Mouse (Mus musculus): ENCODE results near the gene Olfr391-ps.

DNA sequence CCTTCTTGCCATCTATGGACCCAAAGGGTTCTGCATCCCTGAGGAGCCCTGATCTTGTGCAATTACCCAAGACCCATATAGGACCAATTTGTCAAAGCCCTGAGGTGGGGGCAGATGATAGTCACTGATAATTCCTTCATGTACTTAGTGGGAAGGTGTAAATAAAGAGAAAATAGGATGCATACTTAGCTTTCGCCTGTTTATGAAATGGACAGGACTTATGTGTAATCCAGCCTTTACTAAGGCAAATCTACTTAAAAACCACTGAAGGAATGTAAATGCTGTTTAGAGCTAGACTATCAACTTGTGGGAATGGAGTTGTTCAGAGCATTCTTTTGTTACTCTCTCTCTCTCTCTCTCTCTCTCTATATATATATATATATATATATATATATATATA, 14.1 kb upstream of the Olfr391-ps start, which contains the start of gene Olfr392:
- TF ChIP-seq GATA1 (IDR thresholded peaks at IDR 0.05; ENCODE audit: borderline replicate concordance, low read length) (no peak), FLI1 (IDR thresholded peaks at IDR 0.05; ENCODE audit: low read length) (no peak)

Measured in megakaryocyte, embryonic 14.5 days (primary cell).